Mouse (Mus musculus) lung, adult 2 months (tissue): ENCODE measurements around the gene Tmem269.

Experiments used
- CTCF ChIP-seq: fragments of 200-500 bp; IDR thresholded peaks from 2 replicates; pipeline ENCODE4 v1.5.1; 2011; ENCODE audit warnings: mild to moderate bottlenecking, low read length, control low read depth; ENCODE audit not compliant: insufficient read depth
- POLR2A ChIP-seq: fragments of 200-500 bp; IDR thresholded peaks from 2 replicates; pipeline ENCODE4 v1.6.1; 2011; ENCODE audit warnings: low read depth, mild to moderate bottlenecking, control low read depth, low read length, borderline replicate concordance; ENCODE audit errors: extremely low read depth

GRCm38 (mm10) chr4:119246688-119247225 is 28.7 kb upstream of the Tmem269 start:
- no peak for TF ChIP-seq CTCF
- TF ChIP-seq POLR2A: no peak
